Mouse (Mus musculus) liver, postnatal 0 days (tissue): Measurements from ENCODE around the gene Cenpp.

Source experiments
- CTCF ChIP-seq: sonication (generic); IDR thresholded peaks from 2 replicates; pipeline ENCODE4 v1.5.1; 2016; ENCODE audit warnings: antibody characterized with exemption, low read depth
- EP300 ChIP-seq: IDR thresholded peaks from 2 replicates; pipeline ENCODE4 v1.6.1; 2016; ENCODE audit warnings: antibody characterized with exemption, low read depth, mild to moderate bottlenecking

DNA sequence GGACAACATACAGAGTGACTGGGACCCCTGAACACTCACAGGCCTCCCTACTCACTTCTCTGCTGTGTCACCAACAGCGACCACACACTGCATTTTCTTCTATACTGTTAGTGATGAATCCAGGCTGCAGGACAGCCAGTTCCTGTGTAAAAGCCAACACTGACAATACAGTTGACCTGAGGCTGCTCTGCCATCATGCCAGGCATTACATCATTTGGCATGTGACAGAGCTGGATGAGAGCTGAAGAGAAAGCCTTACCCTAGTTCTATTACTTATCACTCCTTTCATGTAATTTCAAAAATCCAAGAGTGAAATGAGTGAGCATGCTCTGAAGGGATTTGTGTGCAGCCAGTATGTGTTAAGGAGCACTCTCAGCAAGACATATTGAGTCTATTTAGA, 96.4 kb downstream of the Cenpp start:
- TF ChIP-seq EP300 (no peak), CTCF (no peak)
